Mouse (Mus musculus) CH12.LX (cell line): ENCODE data around the gene Borcs6.

Experiments used
- KAT2A ChIP-seq: IDR thresholded peaks from 2 replicates; pipeline ENCODE4 v1.6.1; 2012; ENCODE audit warnings: low read length, improper control_type of control experiment, inconsistent platforms; ENCODE audit not compliant: insufficient replicate concordance
- MAZ ChIP-seq: IDR thresholded peaks from 2 replicates; pipeline ENCODE4 v1.6.1; 2012; ENCODE audit warnings: low read depth, mild to moderate bottlenecking, inconsistent platforms, low read length, improper control_type of control experiment, moderate library complexity
- POLR2A ChIP-seq: IDR thresholded peaks from 2 replicates; pipeline ENCODE4 v1.6.1; 2011; ENCODE audit warnings: low read depth, mild to moderate bottlenecking, improper control_type of control experiment, low read length
- ZMIZ1 ChIP-seq: IDR thresholded peaks from 2 replicates; pipeline ENCODE4 v1.6.1; 2012; ENCODE audit warnings: low read depth, mild to moderate bottlenecking, inconsistent platforms, low read length, improper control_type of control experiment

GRCm38 (mm10) chr11:69096360-69096986, 37.0 kb downstream of the Borcs6 start:
- TF ChIP-seq MAZ (no peak), KAT2A (no peak), POLR2A (no peak), ZMIZ1 (no peak)
